Mouse (Mus musculus) CH12.LX (cell line): ENCODE data around the gene Prss21.

Experiments used
- CHD1 ChIP-seq: IDR thresholded peaks from 2 replicates; pipeline ENCODE4 v1.6.1; 2012; ENCODE audit warnings: low read depth, low read length, improper control_type of control experiment, inconsistent platforms
- CTCF ChIP-seq, 2 experiments: IDR thresholded peaks in 1 of 2; conservative IDR thresholded peaks in 1 of 2; 2 replicates each; pipeline ENCODE4 v1.5.1; 2011 to 2012; ENCODE audit warnings: low read depth in 2 of 2, low read length in 2 of 2, improper control_type of control experiment in 1 of 2, inconsistent platforms in 1 of 2, mild to moderate bottlenecking in 1 of 2, moderate library complexity in 1 of 2
- ELF1 ChIP-seq: IDR thresholded peaks from 2 replicates; pipeline ENCODE4 v1.6.1; 2014; ENCODE audit warnings: low read depth, mild to moderate bottlenecking, inconsistent platforms, low read length, improper control_type of control experiment
- KAT2A ChIP-seq: IDR thresholded peaks from 2 replicates; pipeline ENCODE4 v1.6.1; 2012; ENCODE audit warnings: low read length, improper control_type of control experiment, inconsistent platforms; ENCODE audit not compliant: insufficient replicate concordance
- POLR2A ChIP-seq: IDR thresholded peaks from 2 replicates; pipeline ENCODE4 v1.6.1; 2011; ENCODE audit warnings: low read depth, mild to moderate bottlenecking, improper control_type of control experiment, low read length
- TCF12 ChIP-seq: IDR thresholded peaks from 2 replicates; pipeline ENCODE4 v1.6.1; 2014; ENCODE audit warnings: low read depth, mild to moderate bottlenecking, inconsistent platforms, low read length, improper control_type of control experiment
- USF1 ChIP-seq: IDR thresholded peaks from 2 replicates; pipeline ENCODE4 v1.6.1; 2014; ENCODE audit warnings: low read depth, mild to moderate bottlenecking, inconsistent platforms, low read length, improper control_type of control experiment

DNA sequence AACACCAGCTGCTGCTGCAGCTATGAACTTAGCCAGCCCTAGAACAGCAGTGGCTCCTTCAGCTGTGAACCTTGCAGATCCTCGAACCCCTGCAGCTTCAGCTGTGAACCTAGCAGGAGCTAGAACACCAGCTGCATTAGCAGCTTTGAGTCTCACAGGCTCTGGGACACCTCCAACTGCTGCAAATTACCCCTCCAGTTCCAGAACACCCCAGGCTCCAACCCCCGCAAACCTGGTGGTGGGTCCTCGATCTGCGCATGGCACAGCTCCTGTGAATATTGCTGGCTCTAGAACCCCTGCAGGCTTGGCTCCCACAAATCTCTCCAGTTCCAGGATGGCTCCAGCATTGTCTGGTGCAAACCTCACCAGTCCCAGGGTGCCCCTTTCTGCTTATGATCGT is 47.1 kb upstream of the Prss21 start:
- TF ChIP-seq USF1 (no peak), CTCF (conservative IDR thresholded peaks at IDR 0.05 in 1 of 2, IDR thresholded peaks at IDR 0.05 in 1 of 2; ENCODE audit: low read depth in 2 of 2, low read length in 2 of 2) (no peak), ELF1 (no peak), CHD1 (no peak), KAT2A (no peak), POLR2A (no peak), TCF12 (no peak)
